Mouse (Mus musculus) CD8-positive naive resting alpha-beta T cell, adult 2 months (primary cell): ENCODE measurements around the gene Pex11b.
"Not testable (repeated sequence)": the region's sequence is repeated elsewhere in the genome, so short reads cannot be mapped to it uniquely, and the experiment has no call there.

Source experiments
- DNase-seq, 2 experiments: peaks; one replicate each; pipeline ENCODE4 v3.0.0; 2022; ENCODE audit warnings: low read depth in 2 of 2, low spot score in 2 of 2

Gene Pex11b

GRCm38 (mm10) chr3:96617941-96618340 lies 17.2 kb upstream of the Pex11b start:
- DNase-seq = no peak

GRCm38 (mm10) chr3:96623201-96623600 lies 12.0 kb upstream of the Pex11b start:
- no peak for DNase-seq

- peak; percentile 84 to 92 for DNase-seq
These were observed 5.2 kb upstream of the Pex11b start, which contains the start of gene Rbm8a for GRCm38 (mm10) chr3:96629729-96630600. TSS of gene Rbm8a (plus strand) at chr3:96629933.

- no peak for DNase-seq
These were observed 3.1 kb upstream of the Pex11b start for GRCm38 (mm10) chr3:96632058-96632457.

GRCm38 (mm10) chr3:96634015-96634414 lies 1.2 kb upstream of the Pex11b start:
- DNase-seq = no peak

- DNase-seq = no peak
These were observed 730 bp downstream of the Pex11b start for GRCm38 (mm10) chr3:96635906-96636305.

GRCm38 (mm10) chr3:96636448-96636847 lies 1.3 kb downstream of the Pex11b start:
- DNase-seq = no peak

GRCm38 (mm10) chr3:96639219-96639618 lies 4.0 kb downstream of the Pex11b start:
- DNase-seq = peak; percentile 71 to 85

- DNase-seq = no peak
These were observed 10.0 kb downstream of the Pex11b start, which contains the start of gene Itga10 for GRCm38 (mm10) chr3:96645018-96645649. TSS of gene Itga10 (plus strand) at chr3:96645584.

GRCm38 (mm10) chr3:96647365-96647764 lies 12.2 kb downstream of the Pex11b start:
- no peak for DNase-seq

- DNase-seq = no peak
These were observed 25.7 kb downstream of the Pex11b start for GRCm38 (mm10) chr3:96660901-96661300.

- no peak for DNase-seq
These were observed 27.6 kb downstream of the Pex11b start for GRCm38 (mm10) chr3:96662731-96663316.

- DNase-seq = peak; percentile 29 to 64
These were observed 28.5 kb downstream of the Pex11b start for GRCm38 (mm10) chr3:96663432-96664239.

- not testable (repeated sequence) for DNase-seq
These were observed 30.7 kb downstream of the Pex11b start for GRCm38 (mm10) chr3:96665732-96666363.

- DNase-seq = no peak
These were observed 31.7 kb downstream of the Pex11b start for GRCm38 (mm10) chr3:96666916-96667315.

- peak in 1 of 2 experiments; percentile 19 for DNase-seq
These were observed 32.1 kb downstream of the Pex11b start for GRCm38 (mm10) chr3:96667316-96667715.

- DNase-seq = no peak
These were observed 33.4 kb downstream of the Pex11b start for GRCm38 (mm10) chr3:96668424-96669067.

GRCm38 (mm10) chr3:96669727-96670468 lies 34.7 kb downstream of the Pex11b start, which contains the start of gene Ankrd35:
TSS of gene Ankrd35 (plus strand) at chr3:96670131.
- DNase-seq = peak; percentile 79 to 83

GRCm38 (mm10) chr3:96671519-96671918 lies 36.3 kb downstream of the Pex11b start:
- no peak for DNase-seq
